Mouse (Mus musculus): ENCODE data around the gene Usp53.

GRCm38 (mm10) chr3:123025634-123026033, 41.3 kb upstream of the Usp53 start:
- no peak for TF ChIP-seq EP300 (IDR thresholded peaks at IDR 0.05; ENCODE audit: insufficient read depth, low read depth, low read length)
- TF ChIP-seq POLR2A (IDR thresholded peaks at IDR 0.05; ENCODE audit: insufficient read depth, low read length): no peak
